Mouse (Mus musculus) stomach, postnatal 0 days (tissue): Measurements from ENCODE around the gene Nf1.

Experiments
- CTCF ChIP-seq: IDR thresholded peaks from 2 replicates; pipeline ENCODE4 v1.5.1; 2016; ENCODE audit warnings: antibody characterized with exemption, low read depth, mild to moderate bottlenecking, moderate library complexity
- EP300 ChIP-seq: optimal IDR thresholded peaks from 2 replicates; pipeline ENCODE3; 2016; ENCODE audit warnings: antibody characterized with exemption

- TF ChIP-seq CTCF: no peak
- TF ChIP-seq EP300: no peak
These were observed 278.5 kb downstream of the Nf1 start for GRCm38 (mm10) chr11:79617991-79618390.
